Mouse (Mus musculus) gonadal fat pad, adult 2 months (tissue): ENCODE results near the gene Gm20696. TPM values are rescaled to one million over a fixed set of nuclear protein-coding genes. Genes with fewer than 3 reads are reported as not detected.

Experiments used
- DNase-seq: peaks from one replicate; pipeline ENCODE4 v3.0.0-alpha.2; 2012; ENCODE audit warnings: low read depth
- polyA plus RNA-seq: library from polyadenylated mRNA; depleted of rRNA; stranded (reverse); fragments of >200 nt; gene quantifications from 2 replicates; pipeline ENCODE4 v1.2.3, GENCODE M21; 2012

Gene Gm20696
- polyA plus RNA-seq, 1 experiment, result 0.38 TPM

DNA sequence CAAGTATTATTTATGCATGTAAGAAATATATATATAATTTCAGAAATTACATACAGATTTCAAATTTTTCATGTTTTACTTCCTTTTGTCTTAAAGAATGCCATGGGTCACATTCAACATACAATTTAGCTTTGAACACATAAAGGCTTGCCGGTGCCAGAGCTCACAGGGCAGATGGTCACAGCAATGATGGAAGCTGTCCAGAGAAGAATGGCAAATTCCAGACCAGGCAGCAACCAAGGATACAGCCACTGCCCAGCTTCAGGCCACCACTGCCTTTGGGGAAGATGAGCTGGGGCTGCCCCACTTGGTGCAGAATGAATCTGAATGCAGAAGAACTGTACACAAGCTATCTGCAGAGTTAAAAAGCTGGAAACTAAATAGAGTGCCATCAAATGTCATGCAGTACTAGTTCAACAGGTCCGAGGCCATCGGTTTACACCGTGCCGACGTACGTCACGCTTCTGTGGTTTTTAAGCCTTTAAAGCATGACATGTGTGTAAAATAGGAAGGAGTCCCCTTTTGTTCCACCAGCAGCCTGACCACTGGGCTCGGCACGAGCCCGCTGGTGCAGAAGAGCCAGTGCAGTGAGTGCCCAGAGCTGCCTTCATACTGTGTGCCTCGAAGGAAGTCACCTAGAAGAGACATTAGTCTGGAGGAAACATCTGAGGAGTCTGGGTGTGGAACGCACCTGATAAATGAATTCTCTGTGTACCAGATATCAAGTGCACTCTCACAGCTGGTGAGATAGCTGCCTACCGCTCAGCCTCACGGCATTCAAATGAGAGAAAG is 383.5 kb downstream of the Gm20696 start:
- no peak for DNase-seq

GRCm38 (mm10) chr6:99281433-99281832 is 385.2 kb downstream of the Gm20696 start:
- no peak for DNase-seq

- no peak for DNase-seq
Measured at GRCm38 (mm10) chr6:99280619-99281018, 386.0 kb downstream of the Gm20696 start.

GRCm38 (mm10) chr6:99277251-99277650 is 389.3 kb downstream of the Gm20696 start:
- no peak for DNase-seq

GRCm38 (mm10) chr6:99276297-99276653 is 390.3 kb downstream of the Gm20696 start:
- DNase-seq, result no peak

DNA sequence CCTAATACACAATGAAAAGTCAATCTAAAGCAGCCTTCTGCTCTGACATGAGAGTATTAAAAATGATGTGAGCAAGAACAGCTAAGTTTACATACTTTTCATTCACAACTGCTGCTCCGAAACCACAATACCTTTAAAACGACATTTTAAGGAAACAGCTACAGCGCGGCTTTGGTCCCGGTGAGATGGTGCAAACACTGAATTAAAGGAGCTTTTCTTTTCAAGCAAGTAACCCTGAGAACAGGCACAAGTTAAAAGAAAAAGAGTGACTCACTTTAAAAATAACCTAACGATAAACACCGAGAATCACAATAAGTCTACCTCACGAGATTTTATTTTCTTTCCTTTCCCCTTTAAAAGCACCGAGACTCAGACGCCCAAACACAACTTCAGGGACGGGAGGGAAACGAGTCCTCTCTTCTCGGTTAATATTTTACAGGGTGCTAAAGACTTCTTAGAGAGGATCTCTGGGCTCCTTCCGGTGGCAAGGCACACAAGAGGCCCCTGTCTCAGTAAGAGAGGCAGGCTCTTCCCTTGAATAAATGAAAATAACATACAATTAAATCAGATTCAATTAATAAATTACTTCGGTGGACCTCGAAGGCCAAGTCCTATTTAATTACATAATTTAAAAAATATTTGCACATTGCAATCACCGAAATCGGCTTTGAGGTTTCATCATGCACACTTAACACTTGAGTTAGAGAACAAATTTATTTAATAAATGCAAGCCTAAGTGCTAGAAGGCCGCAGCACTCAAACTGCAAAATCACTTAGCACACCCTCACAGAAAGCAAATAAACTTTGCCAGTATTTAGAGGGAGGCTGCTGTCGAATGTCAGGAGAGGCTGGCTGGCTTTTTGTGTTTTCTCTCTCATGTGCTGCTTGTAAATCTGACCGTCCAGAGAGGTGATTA is 391.0 kb downstream of the Gm20696 start:
- no peak for DNase-seq

- no peak for DNase-seq
Measured at GRCm38 (mm10) chr6:99274667-99275066, 391.9 kb downstream of the Gm20696 start.

- DNase-seq, result no peak
Measured at GRCm38 (mm10) chr6:99274222-99274621, 392.4 kb downstream of the Gm20696 start.

GRCm38 (mm10) chr6:99273177-99273576 is 393.4 kb downstream of the Gm20696 start:
- DNase-seq, result no peak

DNA sequence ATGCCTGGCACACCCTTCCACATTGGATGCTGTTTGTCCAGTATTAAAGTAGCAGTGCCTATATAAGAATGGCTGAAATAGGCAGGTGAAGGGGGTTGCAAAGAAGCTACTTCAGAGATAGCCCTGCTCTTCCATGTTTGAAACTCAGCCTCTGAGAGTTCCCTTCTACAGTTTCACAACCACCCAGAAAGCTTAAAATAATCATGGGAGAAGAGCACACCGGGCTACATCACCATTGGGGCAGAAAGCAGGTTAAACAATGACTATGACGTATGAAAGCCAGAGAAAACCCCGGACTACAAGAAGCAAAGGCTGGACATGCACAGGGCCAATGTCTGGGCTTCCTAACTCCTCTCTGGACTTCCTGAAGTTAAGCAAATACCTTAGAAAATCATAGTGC is 394.4 kb downstream of the Gm20696 start:
- DNase-seq, result no peak

DNA sequence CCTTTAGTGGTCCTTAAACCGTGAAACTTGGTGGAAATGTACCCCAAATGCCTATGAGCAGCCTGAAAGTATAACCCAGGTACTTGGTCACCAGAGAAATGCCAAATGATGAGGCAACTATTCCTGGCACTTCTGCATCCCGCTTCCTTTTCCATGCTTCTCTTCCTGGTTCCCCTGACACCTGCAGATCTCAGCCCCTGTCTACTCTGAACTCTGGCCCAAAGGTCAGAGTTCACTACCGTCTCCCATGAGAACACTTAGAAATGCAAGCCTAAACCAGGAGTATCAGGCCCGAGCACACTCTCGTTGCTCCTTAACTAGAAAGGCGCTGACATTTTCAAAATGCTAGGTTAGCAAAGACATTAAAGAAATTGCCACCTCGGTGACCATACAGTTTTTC is 394.9 kb downstream of the Gm20696 start:
- DNase-seq, result no peak

DNA sequence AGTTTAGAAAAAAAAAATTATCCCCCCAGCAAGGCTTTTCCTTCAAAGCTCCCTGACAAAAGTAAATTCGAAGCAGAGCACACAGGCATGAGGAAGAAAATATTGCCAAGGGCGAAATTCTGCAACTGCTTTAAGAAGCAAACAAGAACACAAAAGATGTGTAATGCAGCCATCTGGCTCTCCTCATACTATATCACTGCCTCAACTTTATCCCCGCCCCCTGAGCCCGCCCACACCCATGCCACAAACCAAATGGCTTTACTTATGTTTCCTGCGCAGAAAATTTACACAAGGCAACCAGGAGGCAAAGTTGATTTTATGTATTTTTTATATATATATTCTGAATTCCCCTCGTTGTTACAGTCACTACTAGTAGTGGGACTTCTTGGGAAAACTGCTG is 396.7 kb downstream of the Gm20696 start:
- no peak for DNase-seq

GRCm38 (mm10) chr6:99268171-99269061 is 398.2 kb downstream of the Gm20696 start:
- no peak for DNase-seq

DNA sequence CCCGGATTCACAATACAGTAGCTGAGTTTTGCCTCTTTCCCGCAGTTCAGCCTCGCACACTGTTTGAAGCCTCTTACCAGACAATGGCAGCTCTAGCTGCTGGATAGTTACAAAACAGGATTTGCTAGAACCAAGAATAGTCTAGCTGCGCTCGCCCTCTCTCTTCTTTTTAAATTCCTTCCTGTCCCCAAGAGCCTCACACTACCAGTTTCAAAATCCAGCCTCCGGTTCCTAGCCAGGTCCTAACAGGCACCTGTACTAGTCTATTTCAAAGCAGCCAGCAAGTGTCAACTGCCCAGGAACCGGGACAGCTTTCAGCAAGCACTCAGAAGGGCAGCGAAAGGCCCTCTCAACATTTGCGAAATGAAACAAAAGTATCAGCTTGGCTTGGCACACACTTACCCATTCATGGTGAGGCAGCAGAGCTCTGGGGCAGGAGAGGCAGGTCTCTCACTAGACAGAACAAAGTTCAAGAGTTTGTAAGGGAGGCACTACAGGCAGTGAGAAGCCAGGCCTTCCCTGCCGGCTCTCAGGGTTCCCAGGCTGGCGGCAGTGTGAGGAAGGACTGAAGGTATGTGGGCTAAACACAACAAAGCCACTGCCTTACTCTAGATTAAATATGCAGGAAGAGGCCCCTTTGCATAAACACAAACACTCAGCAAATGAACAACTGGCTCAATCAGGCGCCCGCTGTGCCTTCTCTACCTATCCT is 400.5 kb downstream of the Gm20696 start:
- DNase-seq, result no peak

GRCm38 (mm10) chr6:99265173-99265572 is 401.4 kb downstream of the Gm20696 start:
- no peak for DNase-seq

DNA sequence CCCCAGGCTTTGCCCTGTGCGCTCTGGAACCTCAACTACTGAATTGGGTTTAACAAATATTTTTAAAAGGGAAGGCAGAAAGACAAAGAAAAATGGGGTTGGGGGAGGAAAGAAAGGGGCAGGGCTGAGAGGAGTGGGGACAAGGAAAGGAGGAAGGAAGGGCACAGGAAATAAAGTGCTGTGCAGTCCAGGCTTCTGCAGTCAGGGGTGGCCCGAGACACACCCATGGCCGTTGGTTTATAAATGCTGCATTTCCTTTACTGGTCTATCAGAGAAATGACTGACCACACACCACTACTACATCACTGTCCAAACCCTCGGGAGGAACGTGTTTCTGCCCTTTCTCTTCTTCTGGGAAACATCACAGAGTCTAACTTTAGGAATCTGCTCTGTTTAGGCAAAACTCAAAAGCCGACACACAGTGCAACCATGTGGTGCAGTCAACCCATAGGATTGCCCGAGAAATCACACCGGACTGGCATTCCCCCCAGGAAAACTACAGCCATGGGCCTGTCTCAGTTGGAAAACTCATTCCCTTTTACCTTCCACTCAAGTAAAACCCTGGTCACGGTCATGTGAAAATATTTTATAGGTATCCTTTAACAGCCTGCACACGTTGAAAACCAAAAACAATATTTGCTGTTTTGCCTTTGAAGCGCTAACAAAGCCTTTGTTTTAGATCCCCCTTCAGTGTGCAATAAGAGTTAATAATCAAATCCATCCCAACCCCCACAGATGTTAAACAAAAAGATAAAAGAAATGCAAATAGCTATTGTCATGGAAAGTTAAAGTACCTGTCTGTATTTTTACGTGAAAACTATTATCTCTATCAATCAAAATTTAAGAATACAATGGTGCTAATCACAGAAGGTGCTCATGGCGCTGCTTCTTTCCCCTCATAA is 402.2 kb downstream of the Gm20696 start:
- DNase-seq, result no peak

GRCm38 (mm10) chr6:99263886-99264185 is 402.8 kb downstream of the Gm20696 start:
- DNase-seq, result no peak

- no peak for DNase-seq
Measured at GRCm38 (mm10) chr6:99263061-99263885, 403.3 kb downstream of the Gm20696 start.

GRCm38 (mm10) chr6:99261737-99262130 is 404.9 kb downstream of the Gm20696 start:
- no peak for DNase-seq
